Mouse (Mus musculus) T-helper 1 cell (primary cell): Measurements from ENCODE around the gene Casq1.

ENCODE experiments used
- in situ Hi-C: fragments of 300-600 bp; cut with MboI, MseI; formaldehyde crosslinking; loops from one replicate; pipeline ENCODE4 v1.15.1; 2025; ENCODE audit warnings: high pct_unique_total_duplicates

Casq1 gene

DNA sequence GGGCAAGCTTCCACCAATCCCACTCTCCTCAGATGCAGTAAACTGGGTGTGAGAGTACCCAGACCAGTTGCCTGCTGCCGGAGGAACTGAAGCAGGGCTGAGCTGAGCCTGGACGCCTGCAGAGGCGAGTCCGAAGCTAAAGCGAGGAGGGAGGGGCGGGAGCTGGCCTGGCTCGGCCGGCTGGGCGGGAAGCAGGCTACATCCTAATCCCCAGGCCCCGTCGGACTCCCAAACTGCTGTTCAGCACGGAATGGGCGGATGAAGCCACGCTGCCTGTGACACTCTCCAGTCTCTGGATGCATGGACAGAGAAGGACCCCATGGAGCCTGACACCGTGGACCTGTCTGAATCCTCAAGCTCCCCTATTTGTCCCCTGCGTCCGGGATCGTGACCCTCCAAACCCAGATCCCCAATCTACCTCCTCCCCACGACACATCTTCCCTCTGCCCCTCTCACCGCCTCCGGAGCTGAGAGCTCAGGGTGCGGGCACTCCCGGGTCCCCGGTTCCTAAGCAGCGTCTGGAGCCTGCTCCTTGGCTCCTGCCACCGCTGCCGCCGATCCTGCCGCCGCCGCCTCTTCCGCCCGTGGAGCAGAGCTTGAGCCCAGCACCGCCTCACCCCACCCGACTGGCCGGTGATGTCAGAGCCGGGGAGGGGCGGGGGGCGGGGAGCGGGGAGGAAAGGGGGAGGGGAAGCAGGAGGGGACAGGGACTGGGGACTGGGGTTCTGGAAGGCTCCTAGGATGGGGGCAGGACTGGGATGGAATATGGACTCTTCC is 13.3 kb downstream of the Casq1 start, which contains the start of gene Pea15a:
Gene Pea15a (minus strand): TSS at position 664 of the 777 bp plus-strand sequence.
- in situ Hi-C loops: no loop called here

GRCm38 (mm10) chr1:172205741-172206087 is 14.0 kb downstream of the Casq1 start:
- in situ Hi-C loops: no loop called here

GRCm38 (mm10) chr1:172204814-172205740 is 14.6 kb downstream of the Casq1 start:
- in situ Hi-C loops: no loop called here

DNA sequence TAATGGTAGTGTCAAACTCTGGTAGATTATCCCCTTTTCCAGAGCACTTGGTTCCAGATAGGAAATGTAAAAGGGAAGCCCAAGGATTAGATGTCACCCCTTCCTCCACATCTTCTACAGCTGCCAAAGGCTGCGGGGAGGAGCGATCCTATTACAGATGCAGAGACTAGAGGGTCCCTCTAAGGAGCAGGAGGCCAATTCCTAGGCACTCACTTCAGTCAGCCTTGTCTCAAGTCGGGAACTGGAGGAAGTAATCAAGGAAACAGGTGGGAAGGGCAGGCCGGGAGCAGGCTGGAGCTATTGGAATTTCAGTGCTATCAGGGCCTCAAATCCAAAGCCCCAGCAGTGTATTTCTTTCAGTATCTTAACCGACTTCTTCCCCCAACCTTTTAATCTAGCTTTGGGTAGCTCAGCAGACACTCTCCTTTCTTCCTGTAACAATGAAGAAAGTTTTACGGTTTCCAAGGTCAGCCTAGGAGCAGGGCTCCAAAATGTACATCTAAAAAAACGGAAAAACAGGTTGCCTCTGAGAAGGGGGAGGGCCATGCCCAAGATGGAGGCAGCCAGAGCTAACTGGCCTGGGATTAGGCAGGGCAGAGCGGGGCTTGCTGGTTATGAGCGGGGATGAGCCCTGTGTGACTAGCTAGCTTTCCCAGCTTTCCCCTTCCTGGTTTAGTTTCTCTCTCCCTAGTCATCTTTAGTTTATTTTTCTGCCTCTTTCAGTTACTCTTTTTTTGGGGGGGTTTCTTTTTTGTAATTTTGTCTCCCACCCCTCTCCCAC is 15.4 kb downstream of the Casq1 start:
- in situ Hi-C loops: no loop called here

DNA sequence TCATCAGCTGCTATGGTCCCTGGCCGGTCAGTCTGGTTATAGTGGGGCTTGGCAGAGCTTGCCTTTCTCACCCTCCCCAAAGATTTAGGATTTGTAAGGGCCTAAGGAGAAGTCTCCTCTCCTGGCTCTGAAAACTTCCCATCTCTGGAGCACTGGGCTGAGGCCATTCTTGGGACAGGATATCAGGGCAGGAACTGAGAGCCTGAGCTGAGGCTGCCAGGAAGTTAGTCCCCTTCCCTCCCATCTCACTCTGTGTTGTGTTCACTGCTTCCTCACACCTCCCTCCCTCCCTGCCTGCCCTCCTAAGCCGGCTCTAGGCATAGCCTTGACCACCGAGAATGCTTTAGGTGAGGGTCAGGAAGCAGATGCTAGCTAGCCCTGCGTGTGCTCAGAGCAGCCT is 16.1 kb downstream of the Casq1 start:
- in situ Hi-C loops: no loop called here

- in situ Hi-C loops: no loop called here
Measured at GRCm38 (mm10) chr1:172202894-172203522, 16.7 kb downstream of the Casq1 start.

DNA sequence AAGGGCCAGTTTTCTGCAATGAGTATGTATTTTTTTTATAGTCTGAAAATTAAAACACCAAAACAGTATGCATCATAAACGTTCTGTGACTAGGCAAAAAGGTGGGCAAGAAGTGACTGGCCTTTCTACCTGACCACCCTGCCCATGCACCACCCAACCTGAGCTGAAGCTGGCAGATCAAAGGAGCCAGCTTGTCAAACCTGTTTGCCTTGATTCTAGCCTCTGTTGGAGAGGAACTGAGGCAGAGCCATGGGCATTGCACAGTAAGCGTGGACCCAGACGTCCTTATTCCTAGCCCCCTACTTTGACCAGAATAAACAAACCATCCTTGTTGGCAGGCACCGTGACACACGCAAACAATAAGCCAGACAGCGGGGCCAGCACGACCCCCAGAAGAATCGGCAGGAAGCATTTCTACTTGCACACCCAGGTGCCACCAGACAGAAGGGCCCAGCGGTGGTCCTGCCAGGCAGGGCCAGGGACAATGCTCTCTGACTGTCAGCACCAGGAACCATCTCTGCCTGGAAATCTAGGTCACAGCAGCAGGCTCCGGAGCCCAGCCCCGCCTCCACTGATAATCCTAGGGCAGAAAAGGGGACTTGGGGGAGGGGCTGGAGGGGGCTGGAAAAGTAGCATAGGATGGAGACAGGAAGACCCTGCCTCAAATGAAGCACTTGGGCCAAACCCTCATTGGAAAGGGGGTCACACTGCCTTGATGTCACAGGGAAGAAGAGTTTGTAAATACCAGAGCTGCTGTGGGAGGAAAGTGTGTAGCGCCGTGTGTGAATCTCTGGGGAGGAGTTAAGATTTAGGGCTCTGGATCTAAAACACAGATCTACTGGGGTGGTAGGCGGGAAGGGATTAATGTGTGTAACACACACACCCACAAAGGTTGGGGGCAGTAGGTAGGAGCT is 17.4 kb downstream of the Casq1 start:
- in situ Hi-C loops: no loop called here

- in situ Hi-C loops: no loop called here
Measured at GRCm38 (mm10) chr1:172200871-172201447, 18.7 kb downstream of the Casq1 start.

GRCm38 (mm10) chr1:172200161-172200560 is 19.5 kb downstream of the Casq1 start:
- in situ Hi-C loops: no loop called here

DNA sequence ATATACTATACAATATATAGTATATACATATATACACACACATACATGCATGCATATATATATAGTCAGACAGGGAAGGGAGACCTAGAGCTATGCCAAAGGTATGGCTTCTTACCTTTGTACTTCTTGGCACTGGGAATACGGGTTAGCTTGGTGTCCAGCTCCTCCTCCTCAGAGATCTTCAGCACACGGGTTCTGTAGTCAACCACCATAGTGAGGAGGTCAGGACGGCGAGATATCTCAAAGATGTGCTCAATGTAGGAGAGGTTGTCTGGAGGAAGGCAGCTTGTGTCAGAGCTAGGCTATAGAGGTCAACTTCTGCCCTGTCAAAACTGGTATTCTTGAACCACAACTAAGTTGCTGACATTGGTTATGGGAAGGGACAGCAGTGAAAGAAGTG is 20.7 kb downstream of the Casq1 start:
- in situ Hi-C loops: no loop called here

DNA sequence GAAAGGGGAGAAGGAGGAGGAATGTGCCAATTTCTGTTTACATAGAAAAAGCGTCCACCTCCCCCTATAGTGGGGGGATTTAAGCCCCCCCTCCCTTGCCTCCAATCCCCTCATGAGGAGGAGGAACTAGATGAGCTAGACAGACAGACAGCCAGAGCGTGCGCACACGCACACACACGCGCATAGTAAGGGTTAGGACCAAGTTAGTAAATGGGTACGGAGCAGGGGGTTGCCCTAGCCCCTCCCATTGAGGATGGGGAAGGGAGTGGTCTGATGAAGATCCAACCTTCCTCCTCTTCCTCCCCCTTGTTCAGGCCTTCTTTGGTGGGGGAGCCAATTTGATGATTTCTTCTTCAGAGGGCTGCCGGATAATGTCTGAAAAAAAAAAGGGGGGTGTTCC is 21.4 kb downstream of the Casq1 start:
- in situ Hi-C loops: no loop called here

DNA sequence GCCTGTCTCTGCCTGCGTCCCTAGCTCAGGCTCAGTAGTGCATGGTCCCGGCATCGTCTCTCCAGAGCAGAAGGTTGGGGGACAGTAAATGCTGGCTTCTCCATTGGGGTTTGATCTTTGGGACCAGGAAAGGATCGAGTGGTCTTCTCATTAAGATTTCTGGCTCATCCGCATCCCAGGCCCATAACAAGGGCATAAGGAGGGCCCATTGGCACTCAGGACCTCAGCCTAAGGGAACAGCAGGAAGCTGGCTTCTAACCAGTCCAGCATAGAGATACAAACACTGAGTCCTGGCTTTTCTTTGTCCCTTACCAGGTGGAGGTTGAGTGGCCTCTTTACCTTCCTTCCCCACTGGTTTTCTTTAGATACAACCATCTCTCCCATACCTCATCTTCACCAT is 21.8 kb downstream of the Casq1 start:
- in situ Hi-C loops: no loop called here

GRCm38 (mm10) chr1:172197146-172197545 is 22.5 kb downstream of the Casq1 start:
- in situ Hi-C loops: no loop called here

DNA sequence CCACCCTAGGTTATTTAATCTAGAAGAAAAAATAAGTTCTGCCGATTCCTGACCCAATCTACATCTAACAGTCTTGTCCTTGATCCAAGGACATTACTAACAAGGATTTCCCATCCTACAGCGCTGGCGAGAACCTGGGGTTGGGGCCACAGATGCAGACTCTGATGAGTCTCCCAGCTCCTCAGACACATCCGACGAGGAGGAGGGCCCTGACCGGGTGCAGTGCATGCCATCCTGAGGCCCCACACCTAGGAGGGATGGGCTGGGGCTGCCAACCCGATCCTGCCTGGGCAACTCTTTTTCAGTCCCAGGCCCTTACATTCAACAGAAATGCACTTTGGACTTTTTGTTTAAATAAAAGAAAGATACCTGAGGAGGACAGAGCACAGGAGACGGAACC is 25.2 kb downstream of the Casq1 start:
- in situ Hi-C loops: no loop called here

DNA sequence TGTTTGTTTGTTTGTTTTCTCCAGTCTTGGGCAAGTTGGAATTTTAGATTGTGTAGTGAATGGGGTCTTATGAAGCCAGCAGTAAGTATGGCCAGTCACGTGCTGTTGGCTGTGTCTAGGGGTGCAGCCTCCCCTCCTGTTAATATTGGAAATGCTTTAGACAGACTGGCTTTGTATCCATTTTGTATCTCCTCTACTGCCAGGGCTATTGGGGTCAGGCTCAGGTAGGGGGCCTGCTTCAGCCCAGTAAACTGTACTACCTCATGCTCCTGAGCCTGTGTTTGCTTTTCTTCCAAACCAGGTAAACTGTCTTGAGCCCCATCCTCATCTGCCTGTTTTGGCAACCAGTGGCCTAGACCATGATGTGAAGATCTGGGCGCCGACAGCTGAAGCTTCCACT is 27.5 kb downstream of the Casq1 start:
- in situ Hi-C loops: no loop called here

DNA sequence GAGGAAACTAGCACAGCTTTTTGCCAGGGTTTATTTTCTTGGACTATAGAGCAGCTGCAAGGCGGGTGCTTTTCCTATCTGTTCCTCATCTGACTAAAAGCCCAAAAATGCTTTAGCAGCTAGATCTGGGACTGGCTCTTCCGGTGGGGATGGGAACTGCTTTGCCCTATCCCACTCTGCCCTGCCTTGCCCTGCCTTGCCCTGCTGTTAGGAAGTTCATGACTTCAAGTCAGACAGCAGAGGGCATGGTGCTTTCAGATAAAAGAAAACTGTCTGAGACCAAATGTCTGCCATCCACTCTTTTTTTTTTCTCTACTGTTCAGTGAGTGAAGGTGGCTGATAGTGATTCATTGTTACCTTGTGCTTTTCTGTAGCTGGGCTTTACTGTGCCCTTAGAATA is 28.1 kb downstream of the Casq1 start:
- in situ Hi-C loops: no loop called here

DNA sequence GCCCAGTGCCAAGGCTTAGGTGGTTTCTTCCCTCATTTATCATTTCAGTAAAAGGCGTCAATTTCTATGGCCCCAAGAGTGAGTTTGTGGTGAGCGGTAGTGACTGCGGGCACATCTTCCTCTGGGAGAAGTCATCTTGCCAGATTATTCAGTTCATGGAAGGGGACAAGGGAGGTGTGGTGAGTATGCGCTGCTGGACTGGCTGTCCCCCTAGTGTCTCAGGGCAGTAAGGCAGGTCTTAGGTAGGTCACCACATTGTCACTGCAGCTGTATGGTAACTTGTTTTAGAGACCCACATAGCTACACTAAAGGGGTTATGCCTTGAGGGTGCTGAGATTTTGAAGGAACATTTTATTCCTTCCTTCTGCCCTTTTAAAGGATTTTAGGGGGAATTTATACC is 30.8 kb downstream of the Casq1 start:
- in situ Hi-C loops: no loop called here

GRCm38 (mm10) chr1:172186401-172187289 is 33.0 kb downstream of the Casq1 start:
- in situ Hi-C loops: no loop called here

DNA sequence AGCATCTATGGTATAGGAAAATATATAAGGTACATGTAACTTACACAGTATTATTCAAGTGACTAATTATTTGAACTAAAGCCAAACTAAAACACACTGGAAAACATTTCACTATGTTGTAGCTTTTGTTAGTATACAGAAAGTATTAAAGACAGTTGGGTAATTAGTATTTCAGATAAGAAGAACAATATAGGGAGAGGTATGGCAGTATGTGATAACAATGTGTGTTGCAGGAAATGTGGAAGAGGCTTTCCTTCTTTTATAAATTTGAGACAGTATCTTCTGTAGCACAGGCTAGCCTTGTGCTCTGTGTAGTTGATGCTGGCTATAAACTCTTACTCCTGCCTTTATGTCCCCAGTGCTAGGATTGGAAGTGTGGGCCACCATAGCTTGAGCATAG is 35.8 kb downstream of the Casq1 start:
- in situ Hi-C loops: no loop called here
